Mouse (Mus musculus) brain, embryonic 14.5 days (tissue): Measurements from ENCODE around the gene Atg7.

ENCODE experiments used
- CTCF ChIP-seq: fragments of 200-500 bp; IDR thresholded peaks from 2 replicates; pipeline ENCODE4 v1.5.1; 2012; ENCODE audit warnings: inconsistent platforms, mild to moderate bottlenecking, moderate library complexity, borderline replicate concordance; ENCODE audit not compliant: insufficient read depth, insufficient read length; ENCODE audit errors: extremely low read depth
- POLR2A ChIP-seq: fragments of 200-500 bp; IDR thresholded peaks from 2 replicates; pipeline ENCODE4 v1.6.1; 2012; ENCODE audit warnings: mild to moderate bottlenecking, inconsistent platforms, borderline replicate concordance; ENCODE audit not compliant: poor library complexity, insufficient read depth, insufficient read length, severe bottlenecking; ENCODE audit errors: extremely low read depth

- TF ChIP-seq CTCF (no peak), POLR2A (no peak)
Measured at GRCm38 (mm10) chr6:114652209-114652608, 9.3 kb downstream of the Atg7 start.
